Mouse (Mus musculus) neural tube, embryonic 14.5 days (tissue): ENCODE measurements around the gene Bbs10. TPM values are rescaled to one million over a fixed set of nuclear protein-coding genes. Genes with fewer than 3 reads are reported as not detected.

Experiments used
- ATAC-seq: fragments of 200-750 bp; cut with Nextera tagmentation; 2 replicates; pipeline ENCODE4 v1.8.0; 2017; ENCODE audit warnings: low read depth, mild to moderate bottlenecking, moderate TSS enrichment, moderate library complexity
- H3K27ac ChIP-seq: fragments of 300-500 bp; sonication (generic); 2 replicates; pipeline ENCODE4 v1.5.1; 2014; ENCODE audit warnings: low read depth, mild to moderate bottlenecking, control low read depth, low read length, moderate library complexity, mixed read lengths
- H3K27me3 ChIP-seq: fragments of 300-500 bp; sonication (generic); 2 replicates; pipeline ENCODE4 v1.6.1; 2014; ENCODE audit warnings: low read length; ENCODE audit not compliant: control insufficient read depth, insufficient read depth
- H3K36me3 ChIP-seq: fragments of 300-500 bp; sonication (generic); 2 replicates; pipeline ENCODE4 v1.6.1; 2014; ENCODE audit warnings: low read length, mixed read lengths; ENCODE audit not compliant: control insufficient read depth, insufficient read depth
- H3K4me1 ChIP-seq: fragments of 300-500 bp; sonication (generic); 2 replicates; pipeline ENCODE4 v1.6.1; 2014; ENCODE audit warnings: low read length; ENCODE audit not compliant: control insufficient read depth, insufficient read depth
- H3K4me2 ChIP-seq: fragments of 300-500 bp; sonication (generic); 2 replicates; pipeline ENCODE4 v1.6.1; 2014; ENCODE audit warnings: mild to moderate bottlenecking, low read depth, low read length, control low read depth
- H3K4me3 ChIP-seq: fragments of 300-500 bp; sonication (generic); 2 replicates; pipeline ENCODE4 v1.5.1; 2014; ENCODE audit warnings: low read depth, low read length, control low read depth, mixed read lengths
- H3K9ac ChIP-seq: fragments of 300-500 bp; sonication (generic); replicated peaks from 2 replicates; pipeline ENCODE4 v1.6.1; 2014; ENCODE audit warnings: low read depth, mild to moderate bottlenecking, control low read depth, low read length, mixed read lengths
- H3K9me3 ChIP-seq: fragments of 300-500 bp; sonication (generic); 2 replicates; pipeline ENCODE4 v1.6.1; 2016; ENCODE audit warnings: low read length; ENCODE audit not compliant: control insufficient read depth
- WGBS: fragments of 180-500 bp; shearing (Covaris S2); extraction: QIAGEN DNeasy Blood & Tissue Kit; methylation state at CpG from one replicate; pipeline ENCODE4 v1.1.7; 2014; 5-methylcytosine and 5-hydroxymethylcytosine counted together
- polyA plus RNA-seq: library from polyadenylated mRNA; unstranded; fragments of >200 nt; fragmentation: Nextera tagmentation; extraction: Ambion mirVana; gene quantifications from 2 replicates; pipeline ENCODE4 v1.2.1, GENCODE M21; 2014

Bbs10 gene
- polyA plus RNA-seq, 1 experiment from 2014 or later, result 6.3 TPM

- Histone ChIP-seq H3K4me2 (no peak overlapping the region), H3K4me3 (no peak overlapping the region), H3K36me3 (no peaks in the 10 kb centered on the region), H3K27me3 (no peaks in the 10 kb centered on the region), H3K9me3 (no peaks in the 10 kb centered on the region), H3K27ac (no peak overlapping the region), H3K4me1 (no peaks in the 10 kb centered on the region), H3K9ac (no peak overlapping the region)
- no peak for ATAC-seq
- 88% methylated on average over 11 of the region's 11 CpGs for WGBS
Measured at GRCm38 (mm10) chr10:111339296-111339695, 40.8 kb downstream of the Bbs10 start.

GRCm38 (mm10) chr10:111341761-111342160 lies 43.3 kb downstream of the Bbs10 start:
- Histone ChIP-seq H3K9me3 (no peaks in the 10 kb centered on the region), H3K9ac (no peak overlapping the region), H3K36me3 (no peaks in the 10 kb centered on the region), H3K4me2 (no peak overlapping the region), H3K4me3 (no peak overlapping the region), H3K4me1 (no peaks in the 10 kb centered on the region), H3K27me3 (no peaks in the 10 kb centered on the region), H3K27ac (no peak overlapping the region)
- no peak for ATAC-seq
- 92% methylated on average over 7 of the region's 7 CpGs for WGBS

- 92% methylated on average over 5 of the region's 5 CpGs for WGBS
Measured at GRCm38 (mm10) chr10:111343555-111343954, 45.1 kb downstream of the Bbs10 start.

GRCm38 (mm10) chr10:111348263-111348662 lies 49.8 kb downstream of the Bbs10 start:
- no peaks in the 10 kb centered on the region for H3K27me3 ChIP-seq
- no peak overlapping the region for H3K9ac ChIP-seq
- H3K36me3 ChIP-seq, result no peaks in the 10 kb centered on the region
- no peak overlapping the region for H3K4me3 ChIP-seq
- no peaks in the 10 kb centered on the region for H3K9me3 ChIP-seq
- 63% methylated on average over 2 of the region's 2 CpGs for WGBS
- no peak for ATAC-seq
- H3K27ac ChIP-seq, result no peak overlapping the region
- no peak overlapping the region for H3K4me2 ChIP-seq
- no peaks in the 10 kb centered on the region for H3K4me1 ChIP-seq

More at GRCm38 (mm10) chr10:111343555-111343954, 45.1 kb downstream of the Bbs10 start:
- Histone ChIP-seq H3K36me3 (no peaks in the 10 kb centered on the region), H3K27ac (no peak overlapping the region), H3K4me1 (no peaks in the 10 kb centered on the region), H3K4me3 (no peak overlapping the region), H3K9ac (no peak overlapping the region), H3K4me2 (no peak overlapping the region), H3K9me3 (no peaks in the 10 kb centered on the region), H3K27me3 (no peaks in the 10 kb centered on the region)
- no peak for ATAC-seq

Other genes starting within 250 kb of the Bbs10 start
- gene Osbpl8, start 133.9 kb upstream of the Bbs10 start, polyA plus RNA-seq, result 24.0 and 29.5 TPM in 2 replicates
- 165 and 191 TPM in 2 replicates for gene Nap1l1, start 174.5 kb downstream of the Bbs10 start, polyA plus RNA-seq
- gene Phlda1, start 207.6 kb downstream of the Bbs10 start, polyA plus RNA-seq, result 58.0 and 87.7 TPM in 2 replicates